Mouse (Mus musculus): ENCODE measurements around the gene Col1a2. TPM values are rescaled to one million over a fixed set of nuclear protein-coding genes. Genes with fewer than 3 reads are reported as not detected.

The Col1a2 gene
- total and polyA plus RNA-seq, 3 experiments, result not detected

- Histone ChIP-seq H3K9ac (ENCODE audit: control insufficient read depth, low read depth, low read length, poor library complexity, severe bottlenecking) (no peak overlapping the region), H3K9me3 (replicated peaks; ENCODE audit: insufficient read depth, low read length) (no peaks in the 10 kb centered on the region), H3K4me3 (ENCODE audit: control insufficient read depth in 1 of 2, insufficient read depth in 1 of 2, low read depth in 2 of 2, low read length in 2 of 2) (no peak overlapping the region), H3K27ac (ENCODE audit: control insufficient read depth, low read depth, low read length) (no peak overlapping the region), H3K36me3 (ENCODE audit: control insufficient read depth in 1 of 2, insufficient read depth in 2 of 2, low read length in 2 of 2) (no peaks in the 10 kb centered on the region), H3K27me3 (ENCODE audit: control insufficient read depth in 1 of 2, insufficient read depth in 2 of 2, low read length in 2 of 2) (peaks cover 0 to 8% of the 10 kb centered on the region in 2 experiments; a peak in 3 of 4 replicates), H3K4me1 (ENCODE audit: control insufficient read depth in 1 of 2, insufficient read depth in 2 of 2, low read length in 2 of 2) (no peaks in the 10 kb centered on the region), H3K79me2 (ENCODE audit: control insufficient read depth, insufficient read depth, low read length, poor library complexity) (no peaks in the 10 kb centered on the region)
- no peak for DNase-seq (ENCODE audit: low read depth, low spot score)
- TF ChIP-seq MEF2A (IDR thresholded peaks at IDR 0.05; ENCODE audit: extremely low read depth, insufficient replicate concordance, low read depth, low read length, poor library complexity, severe bottlenecking) (no peak), MAFK (IDR thresholded peaks at IDR 0.05; ENCODE audit: borderline replicate concordance, low read depth, low read length) (no peak), TCF12 (IDR thresholded peaks at IDR 0.05; ENCODE audit: low read depth, low read length) (no peak), NELFE (IDR thresholded peaks at IDR 0.05; ENCODE audit: low read depth, low read length) (no peak), KAT2A (conservative IDR thresholded peaks at IDR 0.05; ENCODE audit: low read depth, low read length) (no peak), SMC3 (IDR thresholded peaks at IDR 0.05; ENCODE audit: low read depth, low read length) (no peak), MYB (IDR thresholded peaks at IDR 0.05; ENCODE audit: low read depth, low read length) (no peak), GABPA (IDR thresholded peaks at IDR 0.05; ENCODE audit: low read depth, low read length) (no peak), RCOR1 (IDR thresholded peaks at IDR 0.05; ENCODE audit: low read depth, low read length) (no peak), TAL1 (IDR thresholded peaks at IDR 0.05; ENCODE audit: low read length) (no peak), ZKSCAN1 (IDR thresholded peaks at IDR 0.05; ENCODE audit: low read depth, low read length) (no peak), CHD1 (IDR thresholded peaks at IDR 0.05; ENCODE audit: low read depth, low read length) (no peak), RAD21 (IDR thresholded peaks at IDR 0.05; ENCODE audit: low read depth, low read length) (no peak), ZMIZ1 (IDR thresholded peaks at IDR 0.05; ENCODE audit: low read depth, low read length) (no peak)
Observed at GRCm38 (mm10) chr6:4514671-4515070, 10.1 kb downstream of the Col1a2 start.

- H3K36me3 ChIP-seq (ENCODE audit: control insufficient read depth in 1 of 2, insufficient read depth in 2 of 2, low read length in 2 of 2), result no peaks in the 10 kb centered on the region
- no peak for TF ChIP-seq RAD21 (IDR thresholded peaks at IDR 0.05; ENCODE audit: low read depth, low read length)
- TF ChIP-seq NRF1 (IDR thresholded peaks at IDR 0.05; ENCODE audit: insufficient read depth, low read depth, low read length, poor library complexity, severe bottlenecking), result no peak
- TF ChIP-seq HCFC1 (IDR thresholded peaks at IDR 0.05; ENCODE audit: low read depth, low read length), result no peak
- TF ChIP-seq MAX (IDR thresholded peaks at IDR 0.05; ENCODE audit: low read length), result no peak
- no peak for TF ChIP-seq TAL1 (IDR thresholded peaks at IDR 0.05; ENCODE audit: low read length)
- TF ChIP-seq ZKSCAN1 (IDR thresholded peaks at IDR 0.05; ENCODE audit: low read depth, low read length), result no peak
Observed at GRCm38 (mm10) chr6:4521031-4521430, 16.4 kb downstream of the Col1a2 start.

More at GRCm38 (mm10) chr6:4521031-4521430, 16.4 kb downstream of the Col1a2 start:
- Histone ChIP-seq H3K79me2 (ENCODE audit: control insufficient read depth, insufficient read depth, low read length, poor library complexity) (no peaks in the 10 kb centered on the region), H3K4me3 (ENCODE audit: control insufficient read depth in 1 of 2, insufficient read depth in 1 of 2, low read depth in 2 of 2, low read length in 2 of 2) (no peak overlapping the region), H3K9me3 (replicated peaks; ENCODE audit: insufficient read depth, low read length) (no peaks in the 10 kb centered on the region), H3K27ac (ENCODE audit: control insufficient read depth, low read depth, low read length) (no peak overlapping the region), H3K27me3 (ENCODE audit: control insufficient read depth in 1 of 2, insufficient read depth in 2 of 2, low read length in 2 of 2) (peaks cover 10 to 12% of the 10 kb centered on the region in 2 experiments), H3K4me1 (ENCODE audit: control insufficient read depth in 1 of 2, insufficient read depth in 2 of 2, low read length in 2 of 2) (no peaks in the 10 kb centered on the region), H3K9ac (ENCODE audit: control insufficient read depth, low read depth, low read length, poor library complexity, severe bottlenecking) (no peak overlapping the region)
- DNase-seq (ENCODE audit: low read depth, low spot score), result no peak

Data from MEL (cell line).